Mouse (Mus musculus) thymus, adult 2 months (tissue): Measurements from ENCODE around the gene Rab21. TPM values are rescaled to one million over a fixed set of nuclear protein-coding genes. Genes with fewer than 3 reads are reported as not detected.

ENCODE experiments used
- DNase-seq: peaks from one replicate; pipeline ENCODE4 v3.0.0; 2021
- H3K27ac ChIP-seq: fragments of 200-500 bp; 2 replicates; pipeline ENCODE4 v1.5.1; 2012; ENCODE audit warnings: low read length, control low read depth; ENCODE audit not compliant: control insufficient read depth, insufficient read depth
- H3K27me3 ChIP-seq: fragments of 200-500 bp; 2 replicates; pipeline ENCODE4 v1.6.1; 2012; ENCODE audit warnings: mild to moderate bottlenecking, low read length, moderate library complexity, mixed read lengths; ENCODE audit not compliant: control insufficient read depth, insufficient read depth
- H3K36me3 ChIP-seq: fragments of 200-500 bp; 2 replicates; pipeline ENCODE4 v1.6.1; 2012; ENCODE audit warnings: mild to moderate bottlenecking, low read length, moderate library complexity; ENCODE audit not compliant: control insufficient read depth, insufficient read depth
- H3K4me1 ChIP-seq: fragments of 200-500 bp; replicated peaks from 2 replicates; pipeline ENCODE4 v1.6.1; 2012; ENCODE audit warnings: low read length; ENCODE audit not compliant: control insufficient read depth, insufficient read depth
- H3K4me3 ChIP-seq: fragments of 200-500 bp; 2 replicates; pipeline ENCODE4 v1.5.1; 2012; ENCODE audit warnings: mild to moderate bottlenecking, low read length, control low read depth, moderate library complexity; ENCODE audit not compliant: control insufficient read depth, insufficient read depth
- CTCF ChIP-seq: fragments of 200-500 bp; IDR thresholded peaks from 2 replicates; pipeline ENCODE4 v1.5.1; 2012; ENCODE audit warnings: mild to moderate bottlenecking, control low read depth, low read length, moderate library complexity, borderline replicate concordance; ENCODE audit not compliant: control insufficient read depth, poor library complexity, insufficient read depth; ENCODE audit errors: extremely low read depth
- POLR2A ChIP-seq: fragments of 200-500 bp; IDR thresholded peaks from 2 replicates; pipeline ENCODE4 v1.6.1; 2012; ENCODE audit warnings: mild to moderate bottlenecking, low read length, control low read depth, moderate library complexity; ENCODE audit not compliant: control insufficient read depth, poor library complexity, insufficient read depth; ENCODE audit errors: extremely low read depth
- WGBS: fragments of 180-500 bp; shearing (Covaris S2); methylation state at CpG from one replicate; pipeline ENCODE4 v1.1.7; 2018; 5-methylcytosine and 5-hydroxymethylcytosine counted together
- polyA plus RNA-seq: library from polyadenylated mRNA; depleted of rRNA; stranded (reverse); fragments of >200 nt; gene quantifications from 2 replicates; pipeline ENCODE4 v1.2.3, GENCODE M21; 2012; rRNA removed

Rab21 gene
- polyA plus RNA-seq, 1 experiment = 32.4 TPM

- Histone ChIP-seq H3K27me3 (no peaks in the 10 kb centered on the region), H3K27ac (peak within 1 kb of the TSS; percentile 40; the same call in 1 of the 2 replicates), H3K4me3 (peak within 1 kb of the TSS; percentile 86), H3K36me3 (no peaks in the 10 kb centered on the region), H3K4me1 (peaks cover 10% of the 10 kb centered on the region)
- peak; percentile 50; the same call in 1 of the 2 replicates for TF ChIP-seq CTCF
- peak; percentile 78 for TF ChIP-seq POLR2A
- WGBS = under 1% methylated on average over 67 of the region's 67 CpGs
- peak; percentile 96 for DNase-seq
Observed at GRCm38 (mm10) chr10:115251088-115251934, 64.1 kb downstream of the Rab21 start, which contains the start of gene Tbc1d15. Gene Tbc1d15, minus strand, starts transcription at chr10:115251467.

GRCm38 (mm10) chr10:115250235-115251087 lies 64.9 kb downstream of the Rab21 start:
- no peak overlapping the region for H3K27ac ChIP-seq
- no peak for DNase-seq
- no peaks in the 10 kb centered on the region for H3K27me3 ChIP-seq
- no peaks in the 10 kb centered on the region for H3K36me3 ChIP-seq
- WGBS = 18% methylated on average over 37 of the region's 38 CpGs
- H3K4me3 ChIP-seq = peak overlapping the region; percentile 86
- no peak for TF ChIP-seq CTCF
- TF ChIP-seq POLR2A = no peak
- peaks cover 12% of the 10 kb centered on the region for H3K4me1 ChIP-seq

GRCm38 (mm10) chr10:115248041-115248440 lies 67.4 kb downstream of the Rab21 start:
- TF ChIP-seq CTCF (no peak), POLR2A (no peak)
- no peaks in the 10 kb centered on the region for H3K36me3 ChIP-seq
- H3K4me3 ChIP-seq = no peak overlapping the region
- no peaks in the 10 kb centered on the region for H3K27me3 ChIP-seq
- H3K27ac ChIP-seq = no peak overlapping the region
- H3K4me1 ChIP-seq = peaks cover 12% of the 10 kb centered on the region
- DNase-seq = no peak
- WGBS = 82% methylated on average over 7 of the region's 7 CpGs

GRCm38 (mm10) chr10:115245488-115245887 lies 69.9 kb downstream of the Rab21 start:
- Histone ChIP-seq H3K27me3 (no peaks in the 10 kb centered on the region), H3K4me3 (no peak overlapping the region), H3K36me3 (no peaks in the 10 kb centered on the region), H3K27ac (no peak overlapping the region), H3K4me1 (peaks cover 7% of the 10 kb centered on the region)
- TF ChIP-seq POLR2A (no peak), CTCF (no peak)
- no peak for DNase-seq
- 94% methylated on average over 2 of the region's 2 CpGs for WGBS

- H3K36me3 ChIP-seq = peaks cover 24% of the 10 kb centered on the region
- H3K4me1 ChIP-seq = peaks cover 2% of the 10 kb centered on the region; the same call in 1 of the 2 replicates
- 89% methylated on average over 8 of the region's 8 CpGs for WGBS
- TF ChIP-seq CTCF (no peak), POLR2A (no peak)
- H3K4me3 ChIP-seq = no peak overlapping the region
- no peak overlapping the region for H3K27ac ChIP-seq
- DNase-seq = no peak
- no peaks in the 10 kb centered on the region for H3K27me3 ChIP-seq
Observed at GRCm38 (mm10) chr10:115241082-115241595, 74.3 kb downstream of the Rab21 start.

- Histone ChIP-seq H3K4me3 (no peak overlapping the region), H3K27ac (no peak overlapping the region), H3K4me1 (no peaks in the 10 kb centered on the region; the same call in 1 of the 2 replicates), H3K36me3 (peaks cover 26% of the 10 kb centered on the region), H3K27me3 (no peaks in the 10 kb centered on the region)
- WGBS = 94% methylated on average over 4 of the region's 4 CpGs
- TF ChIP-seq CTCF (no peak), POLR2A (no peak)
- DNase-seq = no peak
Observed at GRCm38 (mm10) chr10:115237931-115238330, 77.5 kb downstream of the Rab21 start.

Other genes with a start within 250 kb of the Rab21 start
- gene Tph2, start 130.6 kb downstream of the Rab21 start, polyA plus RNA-seq = 0.08 TPM in 1 of 2 replicates, not detected in the other
- gene Tbc1d15, start 64.1 kb downstream of the Rab21 start, polyA plus RNA-seq = 7.0 and 8.7 TPM in 2 replicates
- gene Tmem19, start 46.9 kb upstream of the Rab21 start, polyA plus RNA-seq = 28.5 and 31.1 TPM in 2 replicates
- 9.1 and 9.8 TPM in 2 replicates for gene Thap2, start 68.8 kb upstream of the Rab21 start, polyA plus RNA-seq
- 32.7 and 46.8 TPM in 2 replicates for gene Zfc3h1, start 69.4 kb upstream of the Rab21 start, polyA plus RNA-seq